Mouse (Mus musculus) myocyte (in vitro differentiated cells): ENCODE measurements at regions not wholly inside any gene's neighbourhood (a gene's known extent, or its start where the extent isn't known, plus 50 kb on each side); places are given as distances from the start of the nearest gene placed in this dataset.

ENCODE experiments used
- E2F4 ChIP-seq: IDR thresholded peaks from one replicate; pipeline ENCODE4 v1.6.1; 2011; ENCODE audit warnings: mild to moderate bottlenecking, control low read depth, moderate library complexity; ENCODE audit not compliant: insufficient read depth
- MAX ChIP-seq: IDR thresholded peaks from one replicate; pipeline ENCODE4 v1.6.1; 2011; ENCODE audit warnings: low read depth, mild to moderate bottlenecking, control low read depth
- MYOD1 ChIP-seq, 3 experiments: IDR thresholded peaks; one replicate each; pipeline ENCODE4 v1.6.1; 2011; ENCODE audit warnings: control low read depth in 2 of 3, low read depth in 2 of 3, mild to moderate bottlenecking in 2 of 3, moderate library complexity in 1 of 3; ENCODE audit not compliant: insufficient read length in 2 of 3, control insufficient read depth in 1 of 3
- MYOG ChIP-seq, 3 experiments: IDR thresholded peaks; one replicate each; pipeline ENCODE4 v1.6.1; 2011; ENCODE audit warnings: control low read depth in 2 of 3, low read depth in 2 of 3, mild to moderate bottlenecking in 2 of 3; ENCODE audit not compliant: insufficient read length in 2 of 3, control insufficient read depth in 1 of 3, insufficient read depth in 1 of 3
- POLR2A ChIP-seq: IDR thresholded peaks from one replicate; pipeline ENCODE4 v1.6.1; 2011; ENCODE audit warnings: low read depth, mild to moderate bottlenecking, control low read depth, moderate library complexity; ENCODE audit not compliant: insufficient read length
- POLR2AphosphoS2 ChIP-seq: IDR thresholded peaks from one replicate; pipeline ENCODE4 v1.6.1; 2011; ENCODE audit warnings: low read depth, control low read depth; ENCODE audit not compliant: insufficient read length
- SRF ChIP-seq: IDR thresholded peaks from one replicate; pipeline ENCODE4 v1.6.1; 2011; ENCODE audit warnings: low read depth; ENCODE audit not compliant: control insufficient read depth, insufficient read length
- TCF12 ChIP-seq: IDR thresholded peaks from one replicate; pipeline ENCODE4 v1.6.1; 2011; ENCODE audit warnings: mild to moderate bottlenecking, control low read depth; ENCODE audit not compliant: poor library complexity, insufficient read depth, severe bottlenecking
- TCF3 ChIP-seq: IDR thresholded peaks from one replicate; pipeline ENCODE4 v1.6.1; 2011; ENCODE audit warnings: low read depth, control low read depth; ENCODE audit not compliant: insufficient read length
- USF1 ChIP-seq: IDR thresholded peaks from one replicate; pipeline ENCODE4 v1.6.1; 2011; ENCODE audit warnings: low read depth, mild to moderate bottlenecking, control low read depth, moderate library complexity

DNA sequence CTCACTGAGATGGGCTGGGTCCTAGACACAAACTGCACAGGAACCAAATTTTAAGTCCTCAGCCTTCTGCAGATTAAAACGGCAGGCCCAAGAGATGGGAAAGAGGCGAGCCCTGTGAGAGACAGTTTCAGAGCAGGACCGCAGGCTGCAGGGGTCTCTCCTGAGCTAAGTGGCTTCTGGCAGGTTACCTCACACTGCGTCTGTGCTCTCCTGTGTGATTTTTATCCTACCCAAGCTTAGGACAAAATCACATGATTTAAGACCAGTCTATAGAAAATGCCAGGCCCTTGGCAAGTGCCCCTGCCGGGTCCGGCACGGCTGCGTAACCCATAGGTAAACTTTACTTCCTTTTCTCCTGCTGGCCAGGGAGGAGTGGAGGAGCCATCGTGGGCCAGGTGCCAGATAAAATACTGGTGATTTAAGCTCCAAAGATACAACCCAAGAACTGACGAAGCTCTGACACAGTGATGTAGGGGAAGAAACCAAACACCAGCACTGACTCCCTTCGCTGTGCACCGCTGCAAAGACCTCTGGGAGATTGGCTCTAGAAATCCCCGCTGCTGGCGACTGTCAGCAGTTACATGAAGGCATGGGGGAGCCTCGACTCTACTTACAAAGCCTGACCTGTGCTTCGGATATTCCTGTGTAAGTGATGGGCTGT lies 55.8 kb upstream of the Basp1 start:
- TF ChIP-seq POLR2A, result no peak
- no peak for TF ChIP-seq MAX
- no peak for TF ChIP-seq E2F4
- TF ChIP-seq MYOG (IDR thresholded peaks at IDR 0.05; ENCODE audit: control insufficient read depth in 1 of 3, insufficient read depth in 1 of 3, insufficient read length in 2 of 3, low read depth in 2 of 3), result no peak
- no peak for TF ChIP-seq USF1
- TF ChIP-seq POLR2AphosphoS2, result no peak
- TF ChIP-seq TCF12, result no peak
- no peak for TF ChIP-seq TCF3
- TF ChIP-seq SRF, result no peak
- TF ChIP-seq MYOD1 (IDR thresholded peaks at IDR 0.05; ENCODE audit: control insufficient read depth in 1 of 3, insufficient read length in 2 of 3, low read depth in 2 of 3), result no peak
